Mouse (Mus musculus) megakaryocyte, embryonic 14.5 days (primary cell): ENCODE measurements around the gene Sf3b6.
"Not testable (repeated sequence)": the region's sequence is repeated elsewhere in the genome, so short reads cannot be mapped to it uniquely, and the experiment has no call there.

Experiments
- FLI1 ChIP-seq: IDR thresholded peaks from 2 replicates; pipeline ENCODE4 v1.6.1; 2012; ENCODE audit warnings: low read length, inconsistent platforms, mixed read lengths
- GATA1 ChIP-seq: IDR thresholded peaks from 3 replicates; pipeline ENCODE4 v1.6.1; 2012; ENCODE audit warnings: mixed read lengths, low read length, inconsistent platforms, borderline replicate concordance

- TF ChIP-seq GATA1, FLI1: not testable (repeated sequence)
Measured at GRCm38 (mm10) chr12:4788128-4788527, 29.2 kb upstream of the Sf3b6 start.
